Mouse (Mus musculus) forebrain, embryonic 11.5 days (tissue): ENCODE results near the gene Smad3. TPM values are rescaled to one million over a fixed set of nuclear protein-coding genes. Genes with fewer than 3 reads are reported as not detected.
A peak's percentile ranks its signal among the peaks of the same experiment; 100 is the strongest.

ENCODE experiments used
- ATAC-seq: fragments of 200-750 bp; cut with Nextera tagmentation; replicated peaks from 2 replicates; pipeline ENCODE4 v1.8.0; 2017; ENCODE audit warnings: moderate TSS enrichment; ENCODE audit not compliant: low FRiP score
- DNase-seq: peaks from one replicate; pipeline ENCODE4 v3.0.0-alpha.2; 2017; ENCODE audit warnings: low spot score
- H3K27ac ChIP-seq: fragments of 300-500 bp; sonication (generic); 2 replicates; pipeline ENCODE4 v1.5.1; 2014; ENCODE audit warnings: low read depth, low read length
- H3K27me3 ChIP-seq: fragments of 300-500 bp; sonication (generic); 2 replicates; pipeline ENCODE4 v1.6.1; 2014; ENCODE audit warnings: mild to moderate bottlenecking, low read length, mixed read lengths; ENCODE audit not compliant: control insufficient read depth, insufficient read depth
- H3K36me3 ChIP-seq: fragments of 300-500 bp; sonication (generic); 2 replicates; pipeline ENCODE4 v1.6.1; 2014; ENCODE audit warnings: mild to moderate bottlenecking, low read length, moderate library complexity, mixed read lengths; ENCODE audit not compliant: control insufficient read depth, insufficient read depth
- H3K4me1 ChIP-seq: fragments of 300-500 bp; sonication (generic); replicated peaks from 2 replicates; pipeline ENCODE4 v1.6.1; 2014; ENCODE audit warnings: low read length, mixed read lengths; ENCODE audit not compliant: control insufficient read depth, insufficient read depth
- H3K4me2 ChIP-seq: fragments of 300-500 bp; sonication (generic); 2 replicates; pipeline ENCODE4 v1.6.1; 2014; ENCODE audit warnings: low read depth, mild to moderate bottlenecking, low read length, moderate library complexity, mixed read lengths; ENCODE audit not compliant: severe bottlenecking
- H3K4me3 ChIP-seq: fragments of 300-500 bp; sonication (generic); 2 replicates; pipeline ENCODE4 v1.5.1; 2014; ENCODE audit warnings: low read depth, low read length
- H3K9ac ChIP-seq: fragments of 300-500 bp; sonication (generic); 2 replicates; pipeline ENCODE4 v1.6.1; 2014; ENCODE audit warnings: low read length
- H3K9me3 ChIP-seq: fragments of 300-500 bp; sonication (generic); 2 replicates; pipeline ENCODE4 v1.6.1; 2016; ENCODE audit warnings: low read length, mixed read lengths; ENCODE audit not compliant: control insufficient read depth
- WGBS: fragments of 180-500 bp; shearing (Covaris S2); extraction: QIAGEN DNeasy Blood & Tissue Kit; methylation state at CpG from one replicate; pipeline ENCODE4 v1.1.7; 2014; 5-methylcytosine and 5-hydroxymethylcytosine counted together
- polyA plus RNA-seq: library from polyadenylated mRNA; unstranded; fragments of >200 nt; fragmentation: Nextera tagmentation; extraction: Ambion mirVana; gene quantifications from 2 replicates; pipeline ENCODE4 v1.2.1, GENCODE M21; 2014

Smad3 gene
- polyA plus RNA-seq, 1 experiment from 2014 or later: 17.9 TPM

DNA sequence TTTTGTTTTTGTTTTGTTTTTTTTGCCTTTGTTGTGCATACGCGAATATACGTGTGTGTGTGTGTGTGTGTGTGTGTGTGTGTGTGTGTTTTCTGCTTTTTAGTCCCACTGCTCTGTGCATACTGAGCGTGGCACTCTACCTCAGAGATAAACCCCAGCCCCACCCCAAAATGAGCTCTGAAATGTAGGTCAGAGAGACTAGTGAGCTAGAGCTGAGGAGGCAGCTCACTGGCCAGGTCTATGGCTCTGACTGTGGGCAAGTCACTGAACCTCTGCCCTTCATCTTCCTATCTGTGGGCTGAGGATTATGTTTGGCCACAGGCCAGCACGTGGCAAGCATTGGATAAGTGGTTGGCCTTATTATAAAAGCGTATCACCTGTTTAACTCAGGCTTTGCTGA, 153.9 kb downstream of the Smad3 start:
- H3K27ac ChIP-seq: no peak overlapping the region
- H3K4me3 ChIP-seq: no peak overlapping the region
- no peak overlapping the region for H3K4me2 ChIP-seq
- no peak for DNase-seq
- peaks cover 10% of the 10 kb centered on the region for H3K4me1 ChIP-seq
- H3K27me3 ChIP-seq: no peaks in the 10 kb centered on the region
- ATAC-seq: no peak
- H3K36me3 ChIP-seq: no peaks in the 10 kb centered on the region
- no peaks in the 10 kb centered on the region for H3K9me3 ChIP-seq
- H3K9ac ChIP-seq: no peak overlapping the region; the same call in 1 of the 2 replicates
- 63% methylated on average over 6 of the region's 6 CpGs for WGBS

GRCm38 (mm10) chr9:63602043-63602939, 155.5 kb downstream of the Smad3 start, which contains the start of the genes Iqch and Aagab:
Gene Iqch (minus strand): TSS chr9:63602493.
Gene Aagab (plus strand): TSS chr9:63602660.
- Histone ChIP-seq H3K9ac (peak within 1 kb of the TSS; percentile 91), H3K4me3 (peak within 1 kb of the TSS; percentile 96), H3K4me2 (peak within 1 kb of the TSS; percentile 73), H3K36me3 (no peaks in the 10 kb centered on the region), H3K27ac (no peak within 1 kb of the TSS), H3K9me3 (no peaks in the 10 kb centered on the region), H3K27me3 (no peaks in the 10 kb centered on the region), H3K4me1 (peaks cover 10% of the 10 kb centered on the region)
- peak; percentile 99 for DNase-seq
- 2% methylated on average over 68 of the region's 70 CpGs for WGBS
- ATAC-seq: peak; percentile 98

Other genes with a start within 250 kb of the Smad3 start
- 0.17 TPM in 1 of 2 replicates, not detected in the other for gene Iqch, start 155.5 kb downstream of the Smad3 start, polyA plus RNA-seq
- gene Aagab, start 155.3 kb downstream of the Smad3 start, polyA plus RNA-seq: 48.3 and 48.4 TPM in 2 replicates